Mouse (Mus musculus) CH12.LX (cell line): ENCODE measurements around the gene Ambp. TPM values are rescaled to one million over a fixed set of nuclear protein-coding genes. Genes with fewer than 3 reads are reported as not detected.

Experiments used
- DNase-seq: peaks from one replicate; pipeline ENCODE4 v3.0.0-alpha.2; 2013; ENCODE audit errors: extremely low read depth
- H3K27ac ChIP-seq: 2 replicates; pipeline ENCODE4 v1.5.1; 2012; ENCODE audit warnings: low read depth, mild to moderate bottlenecking, control low read depth, moderate library complexity; ENCODE audit not compliant: insufficient read depth
- H3K27me3 ChIP-seq: replicated peaks from 2 replicates; pipeline ENCODE3; 2012; ENCODE audit warnings: inconsistent platforms
- H3K36me3 ChIP-seq, 2 experiments: replicated peaks in 1 of 2; 2 replicates each; pipeline versions ENCODE3 to v1.6.1; 2012; ENCODE audit warnings: inconsistent platforms in 1 of 2, low read length in 1 of 2, mild to moderate bottlenecking in 1 of 2, mixed read lengths in 1 of 2, moderate library complexity in 1 of 2; ENCODE audit not compliant: control insufficient read depth in 1 of 2, insufficient read depth in 1 of 2
- H3K4me1 ChIP-seq, 2 experiments: 2 replicates each; pipeline ENCODE4 v1.6.1; 2012; ENCODE audit warnings: inconsistent platforms in 1 of 2, moderate library complexity in 1 of 2; ENCODE audit not compliant: insufficient read depth in 2 of 2, control insufficient read depth in 1 of 2
- H3K4me2 ChIP-seq: 2 replicates; pipeline ENCODE4 v1.6.1; 2012; ENCODE audit warnings: low read depth, mild to moderate bottlenecking, control low read depth; ENCODE audit not compliant: poor library complexity, insufficient read depth, severe bottlenecking
- H3K4me3 ChIP-seq, 3 experiments: fragments of 150-350 bp in 1 of 3; sonication (generic) in 1 of 3; replicated peaks in 1 of 3; 2 replicates each; pipeline versions ENCODE3 to v1.5.1; 2011 to 2012; ENCODE audit warnings: low read depth in 2 of 3, low read length in 2 of 3, mild to moderate bottlenecking in 2 of 3, moderate library complexity in 2 of 3, control low read depth in 1 of 3, improper control_type of control experiment in 1 of 3, inconsistent platforms in 1 of 3, mixed read lengths in 1 of 3; ENCODE audit not compliant: poor library complexity in 1 of 3
- H3K79me2 ChIP-seq: replicated peaks from 2 replicates; pipeline ENCODE4 v1.6.1; 2012; ENCODE audit warnings: mild to moderate bottlenecking, moderate library complexity; ENCODE audit not compliant: control insufficient read depth, poor library complexity, insufficient read depth, severe bottlenecking; ENCODE audit errors: extremely low read depth
- H3K9ac ChIP-seq: 2 replicates; pipeline ENCODE4 v1.6.1; 2012; ENCODE audit warnings: low read depth, mild to moderate bottlenecking, control low read depth, moderate library complexity; ENCODE audit not compliant: insufficient read depth
- H3K9me3 ChIP-seq: replicated peaks from 2 replicates; pipeline ENCODE3; 2012; ENCODE audit warnings: low read length, inconsistent platforms, mixed read lengths
- CTCF ChIP-seq, 2 experiments: IDR thresholded peaks in 1 of 2; conservative IDR thresholded peaks in 1 of 2; 2 replicates each; pipeline ENCODE4 v1.5.1; 2011 to 2012; ENCODE audit warnings: low read depth in 2 of 2, low read length in 2 of 2, improper control_type of control experiment in 1 of 2, inconsistent platforms in 1 of 2, mild to moderate bottlenecking in 1 of 2, moderate library complexity in 1 of 2
- ELF1 ChIP-seq: IDR thresholded peaks from 2 replicates; pipeline ENCODE4 v1.6.1; 2014; ENCODE audit warnings: low read depth, mild to moderate bottlenecking, inconsistent platforms, low read length, improper control_type of control experiment
- ETS1 ChIP-seq: conservative IDR thresholded peaks from 2 replicates; pipeline ENCODE4 v1.6.1; 2012; ENCODE audit warnings: low read depth, mild to moderate bottlenecking, inconsistent platforms, low read length, improper control_type of control experiment, moderate library complexity
- GABPA ChIP-seq: IDR thresholded peaks from 2 replicates; pipeline ENCODE4 v1.6.1; 2012; ENCODE audit warnings: low read depth, low read length, improper control_type of control experiment, inconsistent platforms; ENCODE audit not compliant: insufficient replicate concordance
- HCFC1 ChIP-seq: IDR thresholded peaks from 2 replicates; pipeline ENCODE4 v1.6.1; 2012; ENCODE audit warnings: low read depth, mild to moderate bottlenecking, inconsistent platforms, low read length, improper control_type of control experiment
- JUND ChIP-seq: conservative IDR thresholded peaks from 2 replicates; pipeline ENCODE4 v1.6.1; 2011; ENCODE audit warnings: low read depth, low read length, improper control_type of control experiment
- KAT2A ChIP-seq: IDR thresholded peaks from 2 replicates; pipeline ENCODE4 v1.6.1; 2012; ENCODE audit warnings: low read length, improper control_type of control experiment, inconsistent platforms; ENCODE audit not compliant: insufficient replicate concordance
- MAZ ChIP-seq: IDR thresholded peaks from 2 replicates; pipeline ENCODE4 v1.6.1; 2012; ENCODE audit warnings: low read depth, mild to moderate bottlenecking, inconsistent platforms, low read length, improper control_type of control experiment, moderate library complexity
- MXI1 ChIP-seq: IDR thresholded peaks from 2 replicates; pipeline ENCODE4 v1.6.1; 2011; ENCODE audit warnings: mild to moderate bottlenecking, low read depth, low read length, improper control_type of control experiment
- MYC ChIP-seq: IDR thresholded peaks from 2 replicates; pipeline ENCODE4 v1.6.1; 2011; ENCODE audit warnings: low read depth, mild to moderate bottlenecking, improper control_type of control experiment, low read length
- NELFE ChIP-seq: IDR thresholded peaks from 2 replicates; pipeline ENCODE4 v1.6.1; 2011; ENCODE audit warnings: low read depth, low read length, improper control_type of control experiment
- PAX5 ChIP-seq: IDR thresholded peaks from 2 replicates; pipeline ENCODE4 v1.6.1; 2012; ENCODE audit warnings: low read length, inconsistent platforms, mixed read lengths
- POLR2AphosphoS2 ChIP-seq: IDR thresholded peaks from 2 replicates; pipeline ENCODE4 v1.6.1; 2011; ENCODE audit warnings: low read depth, low read length, improper control_type of control experiment
- RAD21 ChIP-seq: IDR thresholded peaks from 2 replicates; pipeline ENCODE4 v1.6.1; 2011; ENCODE audit warnings: low read depth, mild to moderate bottlenecking, low read length, improper control_type of control experiment, moderate library complexity
- RCOR1 ChIP-seq: conservative IDR thresholded peaks from 2 replicates; pipeline ENCODE4 v1.6.1; 2012; ENCODE audit warnings: low read depth, mild to moderate bottlenecking, inconsistent platforms, low read length, improper control_type of control experiment
- SMC3 ChIP-seq: IDR thresholded peaks from 2 replicates; pipeline ENCODE4 v1.6.1; 2011; ENCODE audit warnings: low read depth, low read length, improper control_type of control experiment
- TBP ChIP-seq: conservative IDR thresholded peaks from 2 replicates; pipeline ENCODE4 v1.6.1; 2011; ENCODE audit warnings: low read depth, low read length, improper control_type of control experiment
- TCF12 ChIP-seq: IDR thresholded peaks from 2 replicates; pipeline ENCODE4 v1.6.1; 2014; ENCODE audit warnings: low read depth, mild to moderate bottlenecking, inconsistent platforms, low read length, improper control_type of control experiment
- UBTF ChIP-seq: IDR thresholded peaks from 2 replicates; pipeline ENCODE4 v1.6.1; 2012; ENCODE audit warnings: low read depth, mild to moderate bottlenecking, inconsistent platforms, low read length, improper control_type of control experiment, moderate library complexity
- USF1 ChIP-seq: IDR thresholded peaks from 2 replicates; pipeline ENCODE4 v1.6.1; 2014; ENCODE audit warnings: low read depth, mild to moderate bottlenecking, inconsistent platforms, low read length, improper control_type of control experiment
- USF2 ChIP-seq: conservative IDR thresholded peaks from 2 replicates; pipeline ENCODE4 v1.6.1; 2011; ENCODE audit warnings: low read depth, low read length, improper control_type of control experiment
- ZC3H11A ChIP-seq: IDR thresholded peaks from 2 replicates; pipeline ENCODE4 v1.6.1; 2012; ENCODE audit warnings: low read depth, mild to moderate bottlenecking, inconsistent platforms, low read length, improper control_type of control experiment
- ZNF384 ChIP-seq: IDR thresholded peaks from 2 replicates; pipeline ENCODE4 v1.6.1; 2012; ENCODE audit warnings: low read depth, low read length, improper control_type of control experiment, inconsistent platforms
- dilution Hi-C: fragments of 300-500 bp; cut with MboI; formaldehyde crosslinking; loops from 2 replicates; pipeline ENCODE4 v1.14.3; 2020; ENCODE audit warnings: low sequenced_read_pairs; ENCODE audit not compliant: extremely low pct_unique_long_range_greater_than_20kb, extremely low pct_ligation_motif_present
- in situ Hi-C: fragments of 300-500 bp; cut with MboI; formaldehyde crosslinking; loops from 3 replicates; pipeline ENCODE4 v1.14.3; 2019; ENCODE audit warnings: low sequenced_read_pairs, low pct_ligation_motif_present, low pct_unique_long_range_greater_than_20kb, mixed read lengths
- polyA plus RNA-seq: library from polyadenylated mRNA; unstranded; fragments of >175 nt; gene quantifications from 2 replicates; pipeline ENCODE4 v1.2.1, GENCODE M21; 2012; ENCODE audit warnings: low read depth; ENCODE audit not compliant: insufficient read length
- total RNA-seq, 2 experiments: library from RNA; depleted of rRNA; stranded (reverse); fragments of 300-350 nt in 1 of 2; fragments of >200 nt in 1 of 2; gene quantifications; 2 replicates each; pipeline ENCODE4 v1.2.3; 2012 to 2014

Ambp gene
- total and polyA plus RNA-seq, 3 experiments: not detected

GRCm38 (mm10) chr4:63118639-63119437 is 35.8 kb downstream of the Ambp start:
- H3K9ac ChIP-seq: no peak overlapping the region
- in situ Hi-C loops (loop anchor here (25.0 kb wide), 1 partner anchor 332 kb away; no protein-coding TSS in a partner anchor), dilution Hi-C loops (no loop called here)
- no peaks in the 10 kb centered on the region for H3K79me2 ChIP-seq
- H3K27me3 ChIP-seq: peaks cover 66% of the 10 kb centered on the region
- TF ChIP-seq TCF12: no peak
- peak; percentile 81 to 92 for TF ChIP-seq CTCF (conservative IDR thresholded peaks at IDR 0.05 in 1 of 2, IDR thresholded peaks at IDR 0.05 in 1 of 2; ENCODE audit: low read depth in 2 of 2, low read length in 2 of 2)
- peak; percentile 87 for TF ChIP-seq SMC3
- TF ChIP-seq JUND: no peak
- no peak for TF ChIP-seq ZC3H11A
- no peak for TF ChIP-seq HCFC1
- peak; percentile 88 for TF ChIP-seq RAD21
- no peak for TF ChIP-seq MAZ
- TF ChIP-seq RCOR1: no peak
- no peak for TF ChIP-seq USF2
- H3K4me2 ChIP-seq: no peak overlapping the region
- H3K4me3 ChIP-seq: no peak overlapping the region
- DNase-seq: peak; percentile 61
- H3K4me1 ChIP-seq: no peaks in the 10 kb centered on the region
- no peaks in the 10 kb centered on the region for H3K36me3 ChIP-seq
- no peak overlapping the region for H3K27ac ChIP-seq
- H3K9me3 ChIP-seq: peaks cover 8% of the 10 kb centered on the region

GRCm38 (mm10) chr4:63105651-63106050 is 48.9 kb downstream of the Ambp start:
- H3K9ac ChIP-seq: no peak overlapping the region
- H3K4me2 ChIP-seq: no peak overlapping the region
- no peak for DNase-seq
- H3K79me2 ChIP-seq: no peaks in the 10 kb centered on the region
- in situ Hi-C loops (loop anchor here (25.0 kb wide), 1 partner anchor 318 kb away; no protein-coding TSS in a partner anchor), dilution Hi-C loops (no loop called here)
- H3K9me3 ChIP-seq: peaks cover 11% of the 10 kb centered on the region
- H3K27ac ChIP-seq: no peak overlapping the region
- H3K4me3 ChIP-seq: no peak overlapping the region
- no peaks in the 10 kb centered on the region for H3K36me3 ChIP-seq
- no peaks in the 10 kb centered on the region for H3K4me1 ChIP-seq
- peaks cover 68% of the 10 kb centered on the region for H3K27me3 ChIP-seq
- no peak for TF ChIP-seq MYC
- TF ChIP-seq USF1: no peak
- TF ChIP-seq TBP: no peak
- TF ChIP-seq ETS1: no peak
- no peak for TF ChIP-seq ZNF384
- no peak for TF ChIP-seq POLR2AphosphoS2
- no peak for TF ChIP-seq ELF1
- TF ChIP-seq PAX5: no peak
- TF ChIP-seq USF2: no peak
- no peak for TF ChIP-seq GABPA
- TF ChIP-seq UBTF: no peak
- no peak for TF ChIP-seq NELFE
- TF ChIP-seq KAT2A: no peak
- TF ChIP-seq RAD21: no peak
- no peak for TF ChIP-seq MXI1
- no peak for TF ChIP-seq RCOR1
